Mouse (Mus musculus): Measurements from ENCODE around the gene Tcp10c.
"Not testable (repeated sequence)": the region's sequence is repeated elsewhere in the genome, so short reads cannot be mapped to it uniquely, and the experiment has no call there.

Gene Tcp10c

GRCm38 (mm10) chr17:13354521-13354920 is at the start of gene Tcp10c:
Tcp10c (plus strand) TSS chr17:13354572.
- not testable (repeated sequence) for DNase-seq (ENCODE audit: low spot score)

- not testable (repeated sequence) for DNase-seq (ENCODE audit: low spot score)
Measured at GRCm38 (mm10) chr17:13307852-13308251, 46.5 kb upstream of the Tcp10c start.

GRCm38 (mm10) chr17:13308344-13308743 is 46.0 kb upstream of the Tcp10c start:
- not testable (repeated sequence) for DNase-seq (ENCODE audit: low spot score)

GRCm38 (mm10) chr17:13308746-13309145 is 45.6 kb upstream of the Tcp10c start:
- not testable (repeated sequence) for DNase-seq (ENCODE audit: low spot score)

- DNase-seq (ENCODE audit: low spot score) = not testable (repeated sequence)
Measured at GRCm38 (mm10) chr17:13309182-13309631, 45.2 kb upstream of the Tcp10c start.

- not testable (repeated sequence) for DNase-seq (ENCODE audit: low spot score)
Measured at GRCm38 (mm10) chr17:13329967-13330366, 24.4 kb upstream of the Tcp10c start.

GRCm38 (mm10) chr17:13331179-13331578 is 23.2 kb upstream of the Tcp10c start:
- not testable (repeated sequence) for DNase-seq (ENCODE audit: low spot score)

- not testable (repeated sequence) for DNase-seq (ENCODE audit: low spot score)
Measured at GRCm38 (mm10) chr17:13332496-13332895, 21.9 kb upstream of the Tcp10c start.

GRCm38 (mm10) chr17:13336979-13337749 is 17.2 kb upstream of the Tcp10c start:
- DNase-seq (ENCODE audit: low spot score) = peak; percentile 72

- not testable (repeated sequence) for DNase-seq (ENCODE audit: low spot score)
Measured at GRCm38 (mm10) chr17:13337931-13338330, 16.4 kb upstream of the Tcp10c start.

GRCm38 (mm10) chr17:13340071-13340470 is 14.3 kb upstream of the Tcp10c start:
- not testable (repeated sequence) for DNase-seq (ENCODE audit: low spot score)

GRCm38 (mm10) chr17:13345923-13346322 is 8.4 kb upstream of the Tcp10c start:
- not testable (repeated sequence) for DNase-seq (ENCODE audit: low spot score)

- not testable (repeated sequence) for DNase-seq (ENCODE audit: low spot score)
Measured at GRCm38 (mm10) chr17:13349563-13349962, 4.8 kb upstream of the Tcp10c start.

- not testable (repeated sequence) for DNase-seq (ENCODE audit: low spot score)
Measured at GRCm38 (mm10) chr17:13353249-13353648, 1.1 kb upstream of the Tcp10c start.

GRCm38 (mm10) chr17:13362489-13362888 is 8.1 kb downstream of the Tcp10c start:
- not testable (repeated sequence) for DNase-seq (ENCODE audit: low spot score)

GRCm38 (mm10) chr17:13363773-13364172 is 9.4 kb downstream of the Tcp10c start:
- DNase-seq (ENCODE audit: low spot score) = not testable (repeated sequence)

GRCm38 (mm10) chr17:13364196-13364595 is 9.8 kb downstream of the Tcp10c start:
- DNase-seq (ENCODE audit: low spot score) = not testable (repeated sequence)

GRCm38 (mm10) chr17:13367181-13367580 is 12.8 kb downstream of the Tcp10c start:
- DNase-seq (ENCODE audit: low spot score) = not testable (repeated sequence)

GRCm38 (mm10) chr17:13368658-13369057 is 14.3 kb downstream of the Tcp10c start:
- DNase-seq (ENCODE audit: low spot score) = not testable (repeated sequence)

GRCm38 (mm10) chr17:13370746-13371145 is 16.4 kb downstream of the Tcp10c start:
- DNase-seq (ENCODE audit: low spot score) = not testable (repeated sequence)

GRCm38 (mm10) chr17:13378341-13378740 is 24.0 kb downstream of the Tcp10c start:
- DNase-seq (ENCODE audit: low spot score) = not testable (repeated sequence)

GRCm38 (mm10) chr17:13379951-13380615 is 25.7 kb downstream of the Tcp10c start:
- DNase-seq (ENCODE audit: low spot score) = not testable (repeated sequence)

- not testable (repeated sequence) for DNase-seq (ENCODE audit: low spot score)
Measured at GRCm38 (mm10) chr17:13381286-13381685, 26.9 kb downstream of the Tcp10c start.
